Mouse (Mus musculus): ENCODE results near the gene Krtap8-1. TPM values are rescaled to one million over a fixed set of nuclear protein-coding genes. Genes with fewer than 3 reads are reported as not detected.

Krtap8-1 gene
- polyA plus RNA-seq, 1 experiment from 2014 or later, result not detected

DNA sequence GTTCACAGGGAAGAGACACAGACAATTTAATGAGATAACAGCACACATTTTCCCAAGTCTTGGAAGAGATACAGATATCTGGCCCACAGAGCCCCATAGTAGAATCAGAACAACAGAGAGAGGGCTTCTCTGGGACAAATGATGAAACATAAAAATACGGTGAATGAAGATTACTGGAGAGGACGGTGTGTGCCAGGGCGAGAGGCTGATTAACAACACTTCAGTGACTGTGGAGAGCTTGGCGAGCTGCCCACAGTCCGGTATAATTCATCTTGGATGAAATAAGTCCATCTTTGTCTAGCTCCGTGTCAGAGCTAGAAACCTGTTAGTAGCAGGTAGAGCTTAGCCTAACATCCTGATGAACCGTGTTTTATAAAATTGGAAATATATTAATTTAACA is 25.7 kb upstream of the Krtap8-1 start:
- Histone ChIP-seq H3K9me3 (ENCODE audit: control insufficient read depth, low read length) (no peaks in the 10 kb centered on the region), H3K4me3 (ENCODE audit: low read depth, low read length) (no peak overlapping the region), H3K36me3 (ENCODE audit: control insufficient read depth, insufficient read depth, low read length) (no peaks in the 10 kb centered on the region), H3K4me1 (ENCODE audit: control insufficient read depth, insufficient read depth, low read length) (no peaks in the 10 kb centered on the region), H3K27me3 (ENCODE audit: control insufficient read depth, insufficient read depth, low read length) (no peaks in the 10 kb centered on the region), H3K27ac (ENCODE audit: low read depth, low read length) (no peak overlapping the region), H3K9ac (replicated peaks; ENCODE audit: low read depth, low read length) (no peak overlapping the region), H3K4me2 (ENCODE audit: low read depth, low read length) (0 out of 2 replicates have a peak overlapping the region, but pooled peaks have one; percentile 11)
- ATAC-seq (ENCODE audit: low read depth), result peak; percentile 62
- WGBS, result 49% methylated on average over 7 of the region's 7 CpGs

DNA sequence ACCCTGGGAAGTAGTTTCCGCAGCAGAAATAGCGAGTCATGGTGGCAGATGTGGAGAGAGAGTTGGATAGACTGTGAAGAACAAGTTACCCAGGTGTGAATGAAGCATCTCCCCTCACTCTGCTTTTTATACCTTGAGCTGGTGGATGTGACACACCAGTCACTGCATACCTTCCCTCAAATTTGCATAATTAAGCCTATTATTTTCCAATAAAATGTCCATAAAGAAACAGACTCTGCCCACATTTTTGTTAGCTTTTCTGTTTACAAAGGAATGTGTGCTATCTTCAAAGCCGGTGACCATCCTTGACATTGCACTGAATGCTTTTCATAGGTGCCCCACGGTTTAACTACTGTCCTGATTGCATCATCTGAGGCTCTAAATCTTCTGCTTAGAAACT is 20.5 kb upstream of the Krtap8-1 start, which contains the start of gene Krtap7-1:
Gene Krtap7-1, minus strand, starts transcription at position 101 of the 400 bp plus-strand sequence.
- ATAC-seq (ENCODE audit: low read depth), result no peak

DNA sequence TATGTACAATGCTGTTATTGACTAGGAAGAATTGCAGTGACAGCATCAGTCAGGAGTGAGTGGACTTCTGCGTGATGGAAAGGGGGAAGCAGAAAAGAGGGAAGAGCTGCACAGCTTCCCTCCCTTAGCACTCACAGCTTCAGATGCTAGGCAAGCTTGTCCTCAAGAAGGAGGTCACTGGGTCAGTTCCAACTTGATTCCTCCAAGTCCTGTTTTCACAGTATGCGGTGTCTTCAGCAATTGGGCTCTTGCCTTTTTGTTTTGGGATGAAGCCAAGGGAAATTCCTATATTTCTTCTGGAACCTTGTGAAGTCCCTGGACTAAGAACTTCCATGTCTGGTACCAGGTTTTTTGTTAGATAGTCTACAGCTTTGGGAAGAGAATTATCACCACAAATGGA is 15.8 kb upstream of the Krtap8-1 start:
- Histone ChIP-seq H3K4me1 (ENCODE audit: control insufficient read depth, insufficient read depth, low read length) (no peaks in the 10 kb centered on the region), H3K9ac (replicated peaks; ENCODE audit: low read depth, low read length) (no peak overlapping the region), H3K9me3 (ENCODE audit: control insufficient read depth, low read length) (no peaks in the 10 kb centered on the region), H3K27me3 (ENCODE audit: control insufficient read depth, insufficient read depth, low read length) (no peaks in the 10 kb centered on the region), H3K27ac (ENCODE audit: low read depth, low read length) (no peak overlapping the region), H3K4me2 (ENCODE audit: low read depth, low read length) (no peak overlapping the region), H3K36me3 (ENCODE audit: control insufficient read depth, insufficient read depth, low read length) (no peaks in the 10 kb centered on the region), H3K4me3 (ENCODE audit: low read depth, low read length) (no peak overlapping the region)
- WGBS, result 80% methylated on average over 2 of the region's 2 CpGs
- ATAC-seq (ENCODE audit: low read depth), result no peak

More for the DNA sequence above, 20.5 kb upstream of the Krtap8-1 start, which contains the start of gene Krtap7-1:
- Histone ChIP-seq H3K27ac (ENCODE audit: low read depth, low read length) (no peak within 1 kb of the TSS), H3K27me3 (ENCODE audit: control insufficient read depth, insufficient read depth, low read length) (no peaks in the 10 kb centered on the region), H3K9me3 (ENCODE audit: control insufficient read depth, low read length) (no peaks in the 10 kb centered on the region), H3K36me3 (ENCODE audit: control insufficient read depth, insufficient read depth, low read length) (no peaks in the 10 kb centered on the region), H3K4me3 (ENCODE audit: low read depth, low read length) (no peak within 1 kb of the TSS), H3K4me1 (ENCODE audit: control insufficient read depth, insufficient read depth, low read length) (no peaks in the 10 kb centered on the region), H3K4me2 (ENCODE audit: low read depth, low read length) (no peak within 1 kb of the TSS), H3K9ac (replicated peaks; ENCODE audit: low read depth, low read length) (no peak within 1 kb of the TSS)
- WGBS, result 90% methylated on average over 4 of the region's 4 CpGs

DNA sequence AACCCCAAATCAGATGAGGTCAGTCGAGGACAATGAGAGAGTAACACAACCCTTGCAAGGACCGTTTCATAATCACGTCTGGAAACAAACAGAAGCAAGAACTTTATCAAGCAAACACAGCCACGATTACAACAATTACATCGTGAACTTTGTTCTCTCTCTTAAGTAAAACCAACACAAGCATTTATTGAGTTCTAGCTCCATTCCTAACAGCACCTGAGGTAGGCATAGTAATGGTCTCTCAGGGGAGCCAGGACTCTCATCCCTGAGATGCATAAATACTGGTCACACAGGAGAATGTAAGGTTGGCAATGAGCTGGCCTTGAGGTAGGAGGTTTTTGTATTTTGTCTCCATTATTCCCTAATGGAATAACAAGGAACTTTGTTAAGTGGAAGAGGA is 14.1 kb upstream of the Krtap8-1 start:
- WGBS, result 92% methylated on average over 5 of the region's 5 CpGs
- no peaks in the 10 kb centered on the region for H3K4me1 ChIP-seq (ENCODE audit: control insufficient read depth, insufficient read depth, low read length)
- H3K36me3 ChIP-seq (ENCODE audit: control insufficient read depth, insufficient read depth, low read length), result no peaks in the 10 kb centered on the region
- ATAC-seq (ENCODE audit: low read depth), result no peak
- no peak overlapping the region for H3K4me3 ChIP-seq (ENCODE audit: low read depth, low read length)
- H3K9me3 ChIP-seq (ENCODE audit: control insufficient read depth, low read length), result no peaks in the 10 kb centered on the region
- H3K4me2 ChIP-seq (ENCODE audit: low read depth, low read length), result no peak overlapping the region
- no peak overlapping the region for H3K9ac ChIP-seq (replicated peaks; ENCODE audit: low read depth, low read length)
- H3K27me3 ChIP-seq (ENCODE audit: control insufficient read depth, insufficient read depth, low read length), result no peaks in the 10 kb centered on the region
- no peak overlapping the region for H3K27ac ChIP-seq (ENCODE audit: low read depth, low read length)

DNA sequence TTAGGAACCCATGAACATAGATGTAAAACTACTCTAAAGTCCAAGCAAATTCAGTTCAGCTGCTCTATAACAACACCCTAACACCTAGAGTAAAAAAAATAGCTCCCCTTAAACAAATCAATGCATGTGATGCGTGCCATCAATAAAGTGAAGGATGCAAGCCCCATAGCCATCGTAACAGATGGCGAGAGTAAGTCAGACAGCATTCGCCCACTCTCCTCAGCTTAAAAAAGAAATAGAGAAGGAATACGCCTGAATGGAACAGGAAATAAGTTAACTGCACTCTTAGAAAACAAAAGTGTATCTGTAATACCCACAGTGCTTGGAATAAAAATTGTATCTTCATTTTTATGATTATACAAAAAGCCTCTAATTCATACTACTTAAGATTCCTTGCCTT is 9.2 kb upstream of the Krtap8-1 start:
- 89% methylated on average over 5 of the region's 5 CpGs for WGBS
- H3K27ac ChIP-seq (ENCODE audit: low read depth, low read length), result no peak overlapping the region
- H3K9me3 ChIP-seq (ENCODE audit: control insufficient read depth, low read length), result no peaks in the 10 kb centered on the region
- no peaks in the 10 kb centered on the region for H3K4me1 ChIP-seq (ENCODE audit: control insufficient read depth, insufficient read depth, low read length)
- no peak overlapping the region for H3K4me2 ChIP-seq (ENCODE audit: low read depth, low read length)
- no peak for ATAC-seq (ENCODE audit: low read depth)
- no peaks in the 10 kb centered on the region for H3K27me3 ChIP-seq (ENCODE audit: control insufficient read depth, insufficient read depth, low read length)
- H3K4me3 ChIP-seq (ENCODE audit: low read depth, low read length), result no peak overlapping the region
- no peak overlapping the region for H3K9ac ChIP-seq (replicated peaks; ENCODE audit: low read depth, low read length)
- no peaks in the 10 kb centered on the region for H3K36me3 ChIP-seq (ENCODE audit: control insufficient read depth, insufficient read depth, low read length)

DNA sequence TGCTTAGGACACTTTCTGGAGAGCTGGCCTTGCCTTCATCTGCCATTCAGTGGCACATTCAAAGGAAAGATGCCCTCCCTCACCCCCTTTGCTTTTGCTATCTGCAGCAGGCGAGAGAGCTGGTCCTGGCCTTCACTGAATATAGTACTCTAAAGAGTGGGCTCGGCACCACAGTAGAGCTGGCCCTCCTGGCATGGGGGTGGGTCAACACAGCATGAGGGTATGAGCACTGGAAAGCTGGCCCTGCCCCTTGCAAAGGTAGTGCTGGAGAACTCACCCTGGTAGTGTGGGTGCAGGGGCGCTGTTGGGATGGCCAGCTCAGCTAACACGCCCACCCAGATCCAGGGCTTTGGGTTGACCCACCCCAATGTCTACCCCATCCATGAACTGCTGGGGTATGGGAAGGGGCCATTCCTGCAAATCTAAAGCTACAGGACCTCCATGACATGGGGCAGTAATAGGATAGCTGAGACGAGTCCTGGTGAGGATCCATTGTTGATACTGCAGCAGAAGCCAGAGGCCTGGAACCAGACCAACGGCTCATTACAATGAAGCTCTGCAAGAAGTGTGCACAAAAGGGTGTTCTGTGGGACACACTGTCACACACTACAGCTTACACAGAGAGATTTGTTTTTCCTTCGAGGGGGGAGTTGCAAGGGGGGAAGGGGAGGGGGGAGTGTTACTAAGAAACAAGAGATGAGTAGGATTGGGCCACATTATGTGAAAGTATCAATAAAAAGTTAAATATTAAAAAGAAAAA is 7.8 kb upstream of the Krtap8-1 start:
- no peak overlapping the region for H3K9ac ChIP-seq (replicated peaks; ENCODE audit: low read depth, low read length)
- no peak overlapping the region for H3K4me2 ChIP-seq (ENCODE audit: low read depth, low read length)
- H3K36me3 ChIP-seq (ENCODE audit: control insufficient read depth, insufficient read depth, low read length), result no peaks in the 10 kb centered on the region
- peak; percentile 54; the same call in 1 of the 2 replicates for ATAC-seq (ENCODE audit: low read depth)
- no peak overlapping the region for H3K4me3 ChIP-seq (ENCODE audit: low read depth, low read length)
- H3K27ac ChIP-seq (ENCODE audit: low read depth, low read length), result no peak overlapping the region
- no peaks in the 10 kb centered on the region for H3K9me3 ChIP-seq (ENCODE audit: control insufficient read depth, low read length)
- H3K27me3 ChIP-seq (ENCODE audit: control insufficient read depth, insufficient read depth, low read length), result no peaks in the 10 kb centered on the region
- no peaks in the 10 kb centered on the region for H3K4me1 ChIP-seq (ENCODE audit: control insufficient read depth, insufficient read depth, low read length)
- WGBS, result 78% methylated on average over 7 of the region's 7 CpGs

DNA sequence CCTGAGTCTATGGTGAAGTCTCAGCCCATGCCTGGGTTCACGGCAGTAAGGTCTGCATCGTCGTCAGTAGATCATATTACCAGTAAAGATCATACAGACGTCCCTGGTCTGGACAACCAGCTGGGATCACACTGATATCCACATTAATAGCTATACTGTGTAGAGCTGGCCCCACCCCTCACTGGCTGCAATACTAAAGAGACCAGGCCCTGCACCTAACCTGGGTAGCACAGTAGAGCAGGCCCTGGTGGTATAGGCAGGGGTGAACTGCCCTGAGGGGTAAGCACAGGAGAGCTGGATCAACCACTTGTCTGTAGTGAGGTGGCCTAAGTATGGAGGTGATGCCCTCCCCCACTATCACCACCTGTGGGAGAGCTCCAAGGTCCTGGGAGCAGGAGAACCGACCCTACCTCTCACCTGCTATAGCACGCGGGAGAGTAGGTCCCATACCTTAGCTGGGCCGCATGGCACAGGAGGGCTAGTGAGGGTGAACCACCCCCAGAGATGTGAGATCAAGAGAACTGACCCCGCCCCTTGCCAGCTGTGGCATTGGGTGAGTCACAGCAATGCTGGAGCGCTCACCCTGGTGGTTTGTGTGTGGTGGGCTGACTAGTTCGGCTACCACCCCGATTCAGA is 10.0 kb downstream of the Krtap8-1 start:
- ATAC-seq (ENCODE audit: low read depth), result no peak
- Histone ChIP-seq H3K9ac (replicated peaks; ENCODE audit: low read depth, low read length) (no peak overlapping the region), H3K9me3 (ENCODE audit: control insufficient read depth, low read length) (no peaks in the 10 kb centered on the region), H3K4me3 (ENCODE audit: low read depth, low read length) (no peak overlapping the region), H3K36me3 (ENCODE audit: control insufficient read depth, insufficient read depth, low read length) (no peaks in the 10 kb centered on the region), H3K27ac (ENCODE audit: low read depth, low read length) (no peak overlapping the region), H3K4me1 (ENCODE audit: control insufficient read depth, insufficient read depth, low read length) (no peaks in the 10 kb centered on the region), H3K4me2 (ENCODE audit: low read depth, low read length) (no peak overlapping the region), H3K27me3 (ENCODE audit: control insufficient read depth, insufficient read depth, low read length) (no peaks in the 10 kb centered on the region)
- 93% methylated on average over 12 of the region's 12 CpGs for WGBS

DNA sequence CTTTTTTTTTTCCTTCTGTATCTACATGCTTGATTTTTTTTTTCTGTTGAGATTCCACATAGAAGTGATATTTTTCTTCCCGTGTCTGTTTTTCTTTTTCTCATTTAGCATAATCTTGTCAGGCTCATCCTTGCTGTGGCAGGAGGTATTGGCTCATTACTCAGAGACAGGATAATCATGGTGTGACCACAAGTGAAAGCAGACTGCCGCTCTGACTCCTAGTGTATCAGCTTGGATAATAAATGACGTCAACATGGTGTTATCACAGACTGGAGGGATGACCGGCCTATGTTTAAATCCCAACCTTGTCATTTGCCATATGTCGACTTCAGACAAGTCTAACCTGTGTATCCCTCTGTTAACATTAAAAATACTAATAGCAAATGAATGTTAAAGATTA is 26.6 kb downstream of the Krtap8-1 start:
- H3K36me3 ChIP-seq (ENCODE audit: control insufficient read depth, insufficient read depth, low read length), result no peaks in the 10 kb centered on the region
- H3K4me2 ChIP-seq (ENCODE audit: low read depth, low read length), result no peak overlapping the region
- no peak for ATAC-seq (ENCODE audit: low read depth)
- H3K4me1 ChIP-seq (ENCODE audit: control insufficient read depth, insufficient read depth, low read length), result no peaks in the 10 kb centered on the region
- H3K9ac ChIP-seq (replicated peaks; ENCODE audit: low read depth, low read length), result no peak overlapping the region
- no peaks in the 10 kb centered on the region for H3K27me3 ChIP-seq (ENCODE audit: control insufficient read depth, insufficient read depth, low read length)
- no peak overlapping the region for H3K4me3 ChIP-seq (ENCODE audit: low read depth, low read length)
- no peak overlapping the region for H3K27ac ChIP-seq (ENCODE audit: low read depth, low read length)
- WGBS, result 84% methylated on average over 5 of the region's 5 CpGs
- no peaks in the 10 kb centered on the region for H3K9me3 ChIP-seq (ENCODE audit: control insufficient read depth, low read length)
